Mouse (Mus musculus) CD4-positive naive resting alpha-beta T cell, adult 57 days (primary cell): ENCODE data around the gene Cacng7. TPM values are rescaled to one million over a fixed set of nuclear protein-coding genes. Genes with fewer than 3 reads are reported as not detected.

Experiments
- total RNA-seq: library from RNA; stranded (reverse); gene quantifications from one replicate; pipeline ENCODE4 v1.2.4, GENCODE M21; 2023

The Cacng7 gene
- not detected for total RNA-seq

DNA sequence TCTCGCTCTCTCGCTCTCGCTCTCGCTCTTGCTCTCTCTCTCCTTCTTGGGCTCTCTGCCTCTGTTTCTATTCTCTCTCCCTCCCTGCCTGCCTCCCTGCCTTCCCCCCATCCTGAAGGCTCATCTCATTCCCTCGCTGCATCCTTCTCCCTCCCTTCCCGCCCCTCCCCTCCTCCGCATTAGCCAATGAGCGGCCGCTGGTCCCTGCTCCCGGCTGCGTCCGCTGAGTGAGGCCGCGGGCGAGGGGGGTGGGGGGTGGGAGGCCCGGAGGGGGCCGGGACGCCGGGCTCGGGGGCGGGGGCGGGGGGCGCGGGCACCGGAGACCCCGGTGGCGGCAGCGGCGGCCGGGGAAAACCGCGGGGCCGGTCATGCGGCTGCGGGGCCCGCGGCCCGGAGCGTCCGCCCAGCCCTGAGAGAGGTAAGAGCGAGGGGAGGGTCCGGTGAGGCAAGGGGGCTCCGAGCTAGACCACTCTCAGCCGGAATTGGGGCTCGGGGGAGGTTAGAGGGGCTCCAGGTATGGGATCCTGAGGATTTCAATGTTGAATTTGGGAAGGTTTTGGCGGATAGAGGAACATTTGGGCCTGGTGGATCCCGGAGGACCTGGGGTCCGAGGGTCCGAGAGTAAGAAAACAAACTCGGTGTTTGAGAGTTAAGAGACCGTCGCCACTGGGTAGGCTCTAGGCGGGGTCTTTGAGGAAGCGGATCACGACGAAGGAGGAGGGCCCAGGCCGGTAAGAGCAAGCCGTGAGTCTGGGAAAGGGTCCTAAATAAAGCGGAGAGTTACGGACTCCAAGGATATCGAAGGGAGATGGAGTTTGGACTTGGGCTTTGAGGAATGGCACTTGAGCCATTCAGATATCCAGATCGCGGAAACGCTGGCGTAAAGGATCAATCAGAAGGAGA lies at the start of gene Cacng7:
Gene Cacng7, plus strand, starts transcription at position 337 of the 903 bp plus-strand sequence.

GRCm38 (mm10) chr7:3288976-3289970 lies 43.5 kb upstream of the Cacng7 start, which contains the start of the genes Myadm and Prkcg:
Myadm (plus strand) TSS chr7:3289080.
Prkcg (plus strand) TSS chr7:3289179.

GRCm38 (mm10) chr7:3390413-3391080 lies 57.8 kb downstream of the Cacng7 start, which contains the start of gene Cacng8:
Cacng8 (plus strand) TSS chr7:3390683.

Other genes with a start within 250 kb of the Cacng7 start
- gene AU018091, start 163.8 kb upstream of the Cacng7 start, total RNA-seq = not detected
- 0.56 TPM for gene Nlrp12, start 83.2 kb upstream of the Cacng7 start, total RNA-seq
- 7.1 TPM for gene Myadm, start 43.9 kb upstream of the Cacng7 start, total RNA-seq
- 1.2 TPM for gene Prkcg, start 43.8 kb upstream of the Cacng7 start, total RNA-seq
- not detected for gene Cacng8, start 57.7 kb downstream of the Cacng7 start, total RNA-seq
- gene Cacng6, start 91.2 kb downstream of the Cacng7 start, total RNA-seq = not detected
- not detected for gene Tarm1, start 169.7 kb downstream of the Cacng7 start, total RNA-seq